Mouse (Mus musculus) layer of hippocampus, postnatal 25 days (tissue): Measurements from ENCODE around the gene Olfr18. TPM values are rescaled to one million over a fixed set of nuclear protein-coding genes. Genes with fewer than 3 reads are reported as not detected.
A peak's percentile ranks its signal among the peaks of the same experiment; 100 is the strongest.
"Not testable (repeated sequence)": the region's sequence is repeated elsewhere in the genome, so short reads cannot be mapped to it uniquely, and the experiment has no call there.

Experiments
- DNase-seq, 2 experiments: peaks; one replicate each; pipeline ENCODE4 v3.0.0; 2022; ENCODE audit warnings: mixed read lengths in 2 of 2, low spot score in 1 of 2; ENCODE audit errors: extremely low spot score in 1 of 2
- total RNA-seq, 2 experiments: library from RNA; stranded (reverse); gene quantifications; 2 replicates each; pipeline ENCODE4 v1.2.3; 2021

Gene Olfr18
- not detected for total RNA-seq

GRCm38 (mm10) chr9:20335994-20336393 lies at the start of gene Olfr18:
Gene Olfr18, minus strand, starts transcription at chr9:20336094.
- DNase-seq, result no peak

DNA sequence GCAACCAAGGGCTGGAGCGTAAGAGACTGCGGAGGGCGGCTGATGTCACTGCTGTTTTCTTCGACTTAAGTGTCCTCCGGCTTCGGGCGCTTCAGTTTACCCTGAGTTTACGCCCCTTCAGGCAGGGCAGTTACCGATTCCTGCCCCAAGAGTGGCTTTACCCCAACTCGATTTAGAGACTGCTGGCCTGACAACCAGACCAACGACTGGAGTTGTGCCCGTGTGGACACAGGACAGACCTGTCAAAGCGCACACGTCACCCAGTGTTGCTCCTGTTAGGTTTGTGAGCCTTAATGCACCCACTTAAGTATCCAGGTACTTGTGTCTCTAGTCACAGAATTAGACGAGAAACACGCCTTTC lies 49.4 kb upstream of the Olfr18 start:
- no peak for DNase-seq

- peak; percentile 90 to 95 for DNase-seq
These were observed 48.8 kb upstream of the Olfr18 start, which contains the start of gene Zfp560 for GRCm38 (mm10) chr9:20384532-20385342. Gene Zfp560, minus strand, starts transcription at chr9:20385177.

DNA sequence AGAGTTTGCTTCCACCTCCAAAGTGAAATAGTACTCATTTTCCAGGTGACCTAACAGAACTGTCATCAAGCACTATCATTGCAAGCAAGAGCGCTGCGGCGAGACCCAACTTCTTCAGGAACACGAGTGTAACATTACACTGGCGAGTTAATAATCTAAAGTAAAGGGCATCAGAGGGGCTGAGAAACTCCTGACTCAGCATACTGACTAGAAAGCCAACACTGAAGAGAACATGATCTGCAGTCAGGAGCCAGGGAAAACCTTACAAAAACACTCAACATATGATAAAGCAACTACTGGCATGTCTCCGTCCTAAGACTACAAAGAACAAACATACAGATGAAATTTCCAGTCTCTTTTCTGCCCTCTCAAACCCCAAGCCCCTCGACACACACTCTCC lies 47.8 kb upstream of the Olfr18 start:
- DNase-seq, result no peak

DNA sequence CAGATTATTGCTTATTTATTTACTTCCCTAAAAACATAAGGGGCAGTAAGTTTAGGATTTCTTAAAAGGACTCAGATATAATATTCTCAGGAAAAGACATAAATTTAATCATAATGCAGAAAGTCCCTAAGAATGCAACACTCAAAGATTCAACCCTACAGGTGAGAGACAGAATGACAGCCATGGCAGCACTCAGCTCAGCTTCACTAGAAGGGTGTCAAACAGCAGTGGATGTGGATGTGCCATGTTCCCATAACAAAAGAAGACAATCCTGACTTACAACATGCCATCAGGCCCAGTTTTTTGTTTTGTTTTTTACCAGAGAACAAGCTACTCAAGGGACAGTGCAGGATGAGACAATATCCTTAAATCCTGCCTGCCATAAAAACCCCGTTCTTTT lies 38.8 kb upstream of the Olfr18 start:
- DNase-seq, result no peak

DNA sequence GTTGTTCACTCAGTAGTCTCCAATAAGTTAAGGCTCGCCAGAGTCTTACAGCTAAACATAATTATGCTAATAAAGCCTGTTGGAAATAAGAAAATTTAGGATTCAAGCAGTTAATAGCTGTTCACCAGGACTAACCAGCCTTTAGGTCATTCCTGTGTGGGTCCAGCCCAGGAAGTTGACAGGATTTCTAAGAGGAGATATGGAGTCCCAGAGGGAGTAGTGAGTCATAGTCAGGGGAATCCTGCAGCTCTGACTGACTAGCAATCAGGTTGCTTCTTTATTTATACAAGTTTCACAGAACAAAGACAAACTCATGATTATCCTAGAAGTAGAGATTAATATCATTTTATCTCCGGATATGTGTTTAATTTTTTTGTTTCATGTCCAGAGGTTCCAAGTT lies 31.4 kb upstream of the Olfr18 start:
- DNase-seq, result no peak

DNA sequence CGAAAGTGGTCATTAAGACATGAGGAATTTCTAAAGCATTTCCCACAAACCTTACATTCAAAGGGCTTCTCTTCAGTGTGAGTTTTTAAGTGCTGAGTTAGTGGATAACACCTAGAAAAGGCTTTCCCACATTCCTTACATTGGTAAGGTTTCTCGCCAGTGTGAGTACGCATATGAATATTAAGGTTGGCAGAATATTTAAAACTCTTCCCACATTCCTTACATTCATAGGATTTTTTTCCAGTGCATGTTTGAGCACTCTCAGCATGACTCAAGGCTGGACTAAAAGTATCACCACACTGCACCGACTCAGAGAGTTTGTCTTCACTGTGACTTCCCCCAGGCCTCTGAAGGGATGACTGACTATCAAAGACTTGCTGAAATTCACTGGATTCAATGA lies 12.6 kb upstream of the Olfr18 start:
- DNase-seq, result no peak

- no peak for DNase-seq
These were observed 37.7 kb downstream of the Olfr18 start, which contains the start of gene Olfr873 for GRCm38 (mm10) chr9:20298232-20298631. Gene Olfr873, plus strand, starts transcription at chr9:20298532.

GRCm38 (mm10) chr9:20295562-20295961 lies 40.3 kb downstream of the Olfr18 start:
- DNase-seq, result not testable (repeated sequence)

DNA sequence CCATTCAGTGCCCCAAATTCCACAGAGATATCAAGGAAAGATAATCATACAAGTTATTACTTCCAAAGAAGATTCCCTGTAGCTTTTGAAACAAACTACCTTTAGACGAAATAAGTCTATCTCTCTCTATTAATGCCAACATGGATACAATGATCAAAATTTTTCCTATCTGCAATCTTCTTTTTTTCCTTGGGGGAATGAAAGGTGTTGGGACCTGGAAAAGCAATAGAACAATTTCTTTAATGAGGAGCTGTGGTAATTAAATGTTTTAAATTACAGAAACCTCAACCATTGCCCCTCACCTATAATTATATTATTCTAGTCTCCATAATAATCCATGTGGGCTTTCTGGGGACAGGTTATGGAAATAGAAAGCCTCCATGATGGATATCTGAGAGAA lies 53.8 kb downstream of the Olfr18 start, which contains the start of gene Olfr39:
Gene Olfr39, plus strand, starts transcription at position 301 of the 400 bp plus-strand sequence.
- DNase-seq, result no peak

Other genes with a start within 250 kb of the Olfr18 start
- gene Olfr868, start 237.5 kb downstream of the Olfr18 start, total RNA-seq, result not detected
- gene Olfr869, start 207.1 kb downstream of the Olfr18 start, total RNA-seq, result not detected
- not detected for gene Olfr870, start 162.0 kb downstream of the Olfr18 start, total RNA-seq
- not detected for gene Olfr871, start 123.9 kb downstream of the Olfr18 start, total RNA-seq
- not detected for gene Olfr872, start 99.0 kb downstream of the Olfr18 start, total RNA-seq
- gene Olfr39, start 53.7 kb downstream of the Olfr18 start, total RNA-seq, result not detected
- gene Olfr873, start 37.6 kb downstream of the Olfr18 start, total RNA-seq, result not detected
- gene Zfp560, start 49.1 kb upstream of the Olfr18 start, total RNA-seq, result 10 to 100 TPM; 10.4 to 11.3 TPM
- 10 to 100 TPM; 26.7 to 30.6 TPM for gene Zfp26, start 124.1 kb upstream of the Olfr18 start, total RNA-seq
- 10 to 100 TPM; 25.5 to 32.8 TPM for gene Zfp426, start 156.7 kb upstream of the Olfr18 start, total RNA-seq
- gene Zfp266, start 185.3 kb upstream of the Olfr18 start, total RNA-seq, result 10 to 100 TPM; 40.7 to 48.8 TPM
- 10 to 100 TPM; 20.4 to 22.1 TPM for gene Zfp846, start 245.2 kb upstream of the Olfr18 start, total RNA-seq